Mouse (Mus musculus) heart, embryonic 12.5 days (tissue): Measurements from ENCODE around the gene Maats1. TPM values are rescaled to one million over a fixed set of nuclear protein-coding genes. Genes with fewer than 3 reads are reported as not detected.

Source experiments
- ATAC-seq: fragments of 200-750 bp; cut with Nextera tagmentation; 2 replicates; pipeline ENCODE4 v1.8.0; 2017; ENCODE audit warnings: moderate TSS enrichment, moderate library complexity; ENCODE audit not compliant: insufficient number of reproducible peaks, low FRiP score
- H3K27ac ChIP-seq: fragments of 300-500 bp; sonication (generic); 2 replicates; pipeline ENCODE4 v1.5.1; 2016; ENCODE audit warnings: mild to moderate bottlenecking, moderate library complexity; ENCODE audit not compliant: poor library complexity, severe bottlenecking
- H3K27me3 ChIP-seq: fragments of 300-500 bp; sonication (generic); replicated peaks from 2 replicates; pipeline ENCODE4 v1.6.1; 2016; ENCODE audit warnings: mild to moderate bottlenecking, moderate library complexity
- H3K36me3 ChIP-seq: fragments of 300-500 bp; sonication (generic); 2 replicates; pipeline ENCODE4 v1.6.1; 2016; ENCODE audit warnings: mild to moderate bottlenecking, moderate library complexity
- H3K4me1 ChIP-seq: fragments of 300-500 bp; sonication (generic); replicated peaks from 2 replicates; pipeline ENCODE4 v1.6.1; 2016; ENCODE audit warnings: mild to moderate bottlenecking
- H3K4me2 ChIP-seq: fragments of 300-500 bp; sonication (generic); 2 replicates; pipeline ENCODE4 v1.6.1; 2016; ENCODE audit warnings: mild to moderate bottlenecking, moderate library complexity
- H3K4me3 ChIP-seq: fragments of 300-500 bp; sonication (generic); 2 replicates; pipeline ENCODE4 v1.5.1; 2016; ENCODE audit warnings: mild to moderate bottlenecking
- H3K9ac ChIP-seq: fragments of 300-500 bp; sonication (generic); 2 replicates; pipeline ENCODE4 v1.6.1; 2016; ENCODE audit warnings: mild to moderate bottlenecking, moderate library complexity
- H3K9me3 ChIP-seq: fragments of 300-500 bp; sonication (generic); replicated peaks from 2 replicates; pipeline ENCODE4 v1.6.1; 2016; ENCODE audit warnings: mild to moderate bottlenecking, moderate library complexity
- WGBS: fragments of 180-500 bp; shearing (Covaris S2); methylation state at CpG from one replicate; pipeline ENCODE4 v1.1.7; 2016; 5-methylcytosine and 5-hydroxymethylcytosine counted together
- polyA plus RNA-seq: library from polyadenylated mRNA; unstranded; fragments of >200 nt; fragmentation: Nextera tagmentation; extraction: Ambion mirVana; gene quantifications from 2 replicates; pipeline ENCODE4 v1.2.1, GENCODE M21; 2016

Gene Maats1
- polyA plus RNA-seq, 1 experiment from 2014 or later: not detected

GRCm38 (mm10) chr16:38290151-38290550, 51.8 kb downstream of the Maats1 start:
- no peak overlapping the region for H3K27ac ChIP-seq
- H3K4me2 ChIP-seq: no peak overlapping the region
- ATAC-seq: no peak
- no peak overlapping the region for H3K9ac ChIP-seq
- WGBS: 59% methylated on average over 2 of the region's 2 CpGs
- no peaks in the 10 kb centered on the region for H3K36me3 ChIP-seq
- H3K27me3 ChIP-seq: no peaks in the 10 kb centered on the region
- H3K4me1 ChIP-seq: peaks cover 20% of the 10 kb centered on the region
- no peak overlapping the region for H3K4me3 ChIP-seq
- H3K9me3 ChIP-seq: no peaks in the 10 kb centered on the region

- no peak overlapping the region for H3K27ac ChIP-seq
- 20% methylated on average over 6 of the region's 6 CpGs for WGBS
- peaks cover 20% of the 10 kb centered on the region for H3K4me1 ChIP-seq
- H3K27me3 ChIP-seq: no peaks in the 10 kb centered on the region
- H3K36me3 ChIP-seq: no peaks in the 10 kb centered on the region
- no peak overlapping the region for H3K9ac ChIP-seq
- H3K4me2 ChIP-seq: no peak overlapping the region
- no peak for ATAC-seq
- no peak overlapping the region for H3K4me3 ChIP-seq
- no peaks in the 10 kb centered on the region for H3K9me3 ChIP-seq
Measured at GRCm38 (mm10) chr16:38288851-38289250, 53.1 kb downstream of the Maats1 start.

- no peak overlapping the region for H3K27ac ChIP-seq
- WGBS: 69% methylated on average over 3 of the region's 3 CpGs
- no peaks in the 10 kb centered on the region for H3K36me3 ChIP-seq
Measured at GRCm38 (mm10) chr16:38287762-38288161, 54.2 kb downstream of the Maats1 start.

GRCm38 (mm10) chr16:38287357-38287756, 54.6 kb downstream of the Maats1 start:
- H3K9ac ChIP-seq: no peak overlapping the region
- H3K4me3 ChIP-seq: no peak overlapping the region
- H3K36me3 ChIP-seq: no peaks in the 10 kb centered on the region
- no peak for ATAC-seq
- 0 out of 2 replicates have a peak, but pooled peaks cover 3% of the 10 kb centered on the region for H3K27me3 ChIP-seq
- WGBS: 65% methylated on average over 6 of the region's 6 CpGs
- H3K27ac ChIP-seq: no peak overlapping the region
- H3K4me1 ChIP-seq: peaks cover 20% of the 10 kb centered on the region
- no peaks in the 10 kb centered on the region for H3K9me3 ChIP-seq
- no peak overlapping the region for H3K4me2 ChIP-seq

More at GRCm38 (mm10) chr16:38287762-38288161, 54.2 kb downstream of the Maats1 start:
- H3K27me3 ChIP-seq: 0 out of 2 replicates have a peak, but pooled peaks cover 3% of the 10 kb centered on the region
- ATAC-seq: no peak
- H3K4me1 ChIP-seq: peaks cover 20% of the 10 kb centered on the region
- H3K9me3 ChIP-seq: no peaks in the 10 kb centered on the region
- H3K9ac ChIP-seq: no peak overlapping the region
- H3K4me3 ChIP-seq: no peak overlapping the region
- no peak overlapping the region for H3K4me2 ChIP-seq

- Histone ChIP-seq H3K27ac (no peak overlapping the region), H3K9me3 (no peaks in the 10 kb centered on the region), H3K4me3 (no peak overlapping the region), H3K9ac (no peak overlapping the region), H3K27me3 (0 out of 2 replicates have a peak, but pooled peaks cover 3% of the 10 kb centered on the region), H3K36me3 (no peaks in the 10 kb centered on the region), H3K4me2 (no peak overlapping the region), H3K4me1 (peaks cover 20% of the 10 kb centered on the region)
- no peak for ATAC-seq
- 66% methylated on average over 4 of the region's 4 CpGs for WGBS
Measured at GRCm38 (mm10) chr16:38286541-38286940, 55.4 kb downstream of the Maats1 start.

GRCm38 (mm10) chr16:38285801-38286200, 56.1 kb downstream of the Maats1 start:
- whole genome bisulfite sequencing: 84% methylated on average over 7 of the region's 7 CpGs
- Histone ChIP-seq H3K4me2 (no peak overlapping the region), H3K4me1 (peaks cover 20% of the 10 kb centered on the region), H3K9me3 (no peaks in the 10 kb centered on the region), H3K27me3 (0 out of 2 replicates have a peak, but pooled peaks cover 3% of the 10 kb centered on the region), H3K27ac (no peak overlapping the region), H3K9ac (no peak overlapping the region), H3K4me3 (no peak overlapping the region), H3K36me3 (no peaks in the 10 kb centered on the region)
- ATAC-seq: no peak

GRCm38 (mm10) chr16:38283300-38283699, 58.6 kb downstream of the Maats1 start:
- Histone ChIP-seq H3K4me2 (no peak overlapping the region), H3K4me3 (no peak overlapping the region), H3K27ac (no peak overlapping the region), H3K9ac (no peak overlapping the region), H3K9me3 (no peaks in the 10 kb centered on the region), H3K36me3 (no peaks in the 10 kb centered on the region), H3K27me3 (0 out of 2 replicates have a peak, but pooled peaks cover 3% of the 10 kb centered on the region), H3K4me1 (peaks cover 10% of the 10 kb centered on the region)
- 49% methylated on average over 3 of the region's 3 CpGs for WGBS
- ATAC-seq: no peak

GRCm38 (mm10) chr16:38282559-38283160, 59.3 kb downstream of the Maats1 start:
- Histone ChIP-seq H3K9me3 (no peaks in the 10 kb centered on the region), H3K27ac (no peak overlapping the region), H3K27me3 (0 out of 2 replicates have a peak, but pooled peaks cover 3% of the 10 kb centered on the region), H3K4me1 (peaks cover 3% of the 10 kb centered on the region), H3K9ac (no peak overlapping the region), H3K36me3 (no peaks in the 10 kb centered on the region), H3K4me3 (no peak overlapping the region), H3K4me2 (no peak overlapping the region)
- WGBS: 70% methylated on average over 7 of the region's 7 CpGs
- ATAC-seq: no peak

- 65% methylated on average over 7 of the region's 7 CpGs for WGBS
- H3K9me3 ChIP-seq: peaks cover 5% of the 10 kb centered on the region
- H3K27me3 ChIP-seq: 0 out of 2 replicates have a peak, but pooled peaks cover 3% of the 10 kb centered on the region
- no peak for ATAC-seq
- no peak overlapping the region for H3K27ac ChIP-seq
- H3K4me3 ChIP-seq: no peak overlapping the region
- H3K36me3 ChIP-seq: no peaks in the 10 kb centered on the region
- H3K9ac ChIP-seq: no peak overlapping the region
- no peaks in the 10 kb centered on the region for H3K4me1 ChIP-seq
- H3K4me2 ChIP-seq: no peak overlapping the region
Measured at GRCm38 (mm10) chr16:38280951-38281350, 61.0 kb downstream of the Maats1 start.

- WGBS: 88% methylated on average over 5 of the region's 5 CpGs
- H3K4me3 ChIP-seq: no peak overlapping the region
- no peaks in the 10 kb centered on the region for H3K36me3 ChIP-seq
- H3K9ac ChIP-seq: no peak overlapping the region
- peaks cover 5% of the 10 kb centered on the region for H3K9me3 ChIP-seq
- no peaks in the 10 kb centered on the region for H3K4me1 ChIP-seq
- no peak overlapping the region for H3K4me2 ChIP-seq
- no peak for ATAC-seq
- H3K27ac ChIP-seq: no peak overlapping the region
- 0 out of 2 replicates have a peak, but pooled peaks cover 3% of the 10 kb centered on the region for H3K27me3 ChIP-seq
Measured at GRCm38 (mm10) chr16:38279794-38280193, 62.1 kb downstream of the Maats1 start.

GRCm38 (mm10) chr16:38274737-38275136, 67.2 kb downstream of the Maats1 start:
- Histone ChIP-seq H3K27me3 (no peaks in the 10 kb centered on the region), H3K4me2 (no peak overlapping the region), H3K9me3 (peaks cover 5% of the 10 kb centered on the region), H3K9ac (no peak overlapping the region), H3K36me3 (no peaks in the 10 kb centered on the region), H3K4me3 (no peak overlapping the region), H3K27ac (no peak overlapping the region), H3K4me1 (no peaks in the 10 kb centered on the region)
- WGBS: 71% methylated on average over 2 of the region's 2 CpGs
- no peak for ATAC-seq

GRCm38 (mm10) chr16:38272483-38272882, 69.5 kb downstream of the Maats1 start:
- H3K9ac ChIP-seq: no peak overlapping the region
- H3K4me3 ChIP-seq: no peak overlapping the region
- peaks cover 4% of the 10 kb centered on the region for H3K9me3 ChIP-seq
- H3K27ac ChIP-seq: no peak overlapping the region
- H3K27me3 ChIP-seq: no peaks in the 10 kb centered on the region
- WGBS: 78% methylated on average over 5 of the region's 5 CpGs
- no peaks in the 10 kb centered on the region for H3K4me1 ChIP-seq
- no peaks in the 10 kb centered on the region for H3K36me3 ChIP-seq
- no peak for ATAC-seq
- H3K4me2 ChIP-seq: no peak overlapping the region
